Mouse (Mus musculus) frontal cortex, postnatal 36 days (tissue): ENCODE data around the gene 9930021J03Rik.

Experiments
- DNase-seq, 2 experiments: peaks; one replicate each; pipeline ENCODE4 v3.0.0; 2022; ENCODE audit warnings: low spot score in 2 of 2

9930021J03Rik gene

DNA sequence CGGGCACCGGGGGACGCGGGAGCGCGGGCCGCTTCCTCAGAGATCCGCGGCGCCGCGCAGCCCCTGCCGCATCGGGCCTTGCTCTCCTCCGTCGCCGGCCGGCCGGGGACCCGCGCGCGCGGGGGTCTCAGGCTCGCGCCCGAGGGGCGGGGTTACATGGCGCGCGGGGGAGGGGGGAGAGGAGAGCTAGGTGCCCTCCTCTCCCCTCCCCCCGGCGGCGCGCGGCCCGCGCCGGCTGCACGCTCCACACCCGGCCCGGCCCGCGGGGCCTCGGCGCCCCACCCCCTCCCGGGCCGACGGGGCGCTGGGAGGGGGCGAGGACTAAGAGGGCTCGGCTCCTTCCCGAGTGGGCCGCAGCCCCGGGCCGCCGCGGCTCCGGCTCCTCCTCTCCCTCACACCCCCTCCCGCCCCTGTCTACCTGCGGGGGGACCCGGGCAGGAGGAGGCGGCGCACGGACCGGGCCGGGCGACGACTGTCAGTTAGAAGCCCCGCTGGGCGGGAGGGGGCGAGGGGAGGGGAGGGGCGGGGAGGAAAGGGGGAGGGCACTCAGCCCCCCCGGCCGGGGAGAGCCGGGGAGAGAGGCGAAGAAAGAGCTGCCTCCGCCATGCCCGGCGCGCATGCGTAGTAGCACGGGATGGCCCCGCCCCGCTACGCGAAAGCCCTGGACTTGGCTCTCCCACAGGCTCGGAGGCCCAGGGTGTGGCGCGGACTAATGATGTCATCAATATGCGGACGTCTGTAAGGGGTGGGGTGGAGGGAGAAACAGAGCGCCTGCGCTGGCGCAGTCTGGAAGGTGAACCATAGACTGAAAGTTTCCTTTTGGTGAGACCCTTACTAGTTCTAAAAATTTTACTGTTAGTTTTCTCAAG, at the start of gene 9930021J03Rik:
TSS of gene 9930021J03Rik (minus strand) at position 73 of the 869 bp plus-strand sequence.
- DNase-seq, result peak; percentile 98 to 99

DNA sequence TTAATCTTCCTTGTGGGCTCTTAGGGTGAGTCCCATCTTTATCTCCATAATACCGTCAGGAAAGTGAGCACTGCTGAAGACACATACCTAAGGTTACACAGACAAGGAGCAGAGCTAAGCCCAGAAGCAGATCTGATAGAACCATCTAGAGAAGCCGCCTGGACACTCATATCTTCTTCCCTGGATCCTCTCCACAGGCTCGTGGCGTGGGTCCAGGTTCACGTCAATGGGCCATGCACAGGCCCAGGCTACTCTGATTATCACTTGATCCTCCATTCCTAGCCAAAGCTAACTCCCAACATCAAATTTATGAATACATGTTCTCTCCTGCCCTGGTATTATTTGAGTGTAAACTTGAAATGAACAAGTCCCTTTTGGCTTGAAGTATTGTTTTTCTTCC, 47.9 kb upstream of the 9930021J03Rik start:
- no peak for DNase-seq

DNA sequence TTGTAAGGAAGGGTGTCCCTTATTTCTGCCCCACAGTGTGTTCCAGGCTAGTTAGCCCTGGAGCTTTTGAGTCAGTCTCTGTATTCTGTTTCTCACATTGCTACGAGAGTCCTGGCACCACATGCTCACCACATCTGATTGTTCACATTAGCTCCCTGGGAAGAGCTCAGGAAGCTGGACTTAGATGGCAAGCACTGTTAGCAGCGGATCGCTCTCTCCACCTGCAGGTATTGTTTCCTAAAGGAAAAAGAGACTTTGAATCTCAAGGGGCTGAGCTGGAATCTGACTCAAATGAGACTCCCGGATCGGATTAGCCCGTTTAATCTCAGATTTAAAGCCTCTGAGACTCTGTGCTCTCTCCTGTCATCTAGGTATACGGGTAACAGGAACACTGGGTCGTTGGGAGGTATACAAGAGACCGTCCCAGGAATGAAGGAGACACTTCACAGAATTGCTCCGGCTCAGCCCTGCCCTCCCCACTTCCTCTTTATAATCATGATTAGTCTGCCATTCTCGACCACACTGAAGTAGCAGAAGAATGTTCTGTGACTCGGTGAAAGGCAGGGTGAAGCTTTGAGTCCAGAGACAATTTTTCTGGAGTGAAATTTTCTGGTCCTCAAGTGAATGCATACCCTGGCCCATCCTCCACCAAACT, 45.4 kb upstream of the 9930021J03Rik start:
- no peak for DNase-seq

DNA sequence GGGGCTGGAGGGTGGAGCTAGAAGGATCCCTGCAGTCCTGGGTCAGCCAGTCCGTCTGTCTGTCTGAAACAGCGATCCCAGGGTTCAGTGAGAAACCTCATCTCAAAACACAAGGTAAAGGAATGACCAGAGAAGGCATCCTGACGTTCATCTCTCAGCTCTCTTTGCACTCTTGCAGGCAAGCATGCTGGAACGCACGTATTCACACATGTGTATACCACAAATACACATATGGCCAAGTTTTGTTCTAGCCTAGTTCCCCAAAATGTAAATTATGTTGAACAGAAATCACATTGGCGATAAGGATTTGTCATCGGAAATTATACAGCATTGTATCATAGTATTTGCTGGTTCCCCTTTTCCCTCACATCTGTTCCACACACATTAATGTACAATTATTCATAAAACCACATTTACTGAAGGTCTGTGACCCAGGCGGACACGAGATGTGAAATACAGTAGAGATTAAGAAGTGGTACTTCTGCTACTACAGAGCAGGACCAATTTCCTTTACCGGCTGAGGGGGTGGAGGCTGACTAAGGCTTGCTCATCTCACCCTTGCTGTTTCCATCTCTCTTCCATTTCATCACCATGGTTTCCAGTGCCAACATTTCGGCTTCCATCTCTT, 44.2 kb upstream of the 9930021J03Rik start:
- DNase-seq, result no peak

DNA sequence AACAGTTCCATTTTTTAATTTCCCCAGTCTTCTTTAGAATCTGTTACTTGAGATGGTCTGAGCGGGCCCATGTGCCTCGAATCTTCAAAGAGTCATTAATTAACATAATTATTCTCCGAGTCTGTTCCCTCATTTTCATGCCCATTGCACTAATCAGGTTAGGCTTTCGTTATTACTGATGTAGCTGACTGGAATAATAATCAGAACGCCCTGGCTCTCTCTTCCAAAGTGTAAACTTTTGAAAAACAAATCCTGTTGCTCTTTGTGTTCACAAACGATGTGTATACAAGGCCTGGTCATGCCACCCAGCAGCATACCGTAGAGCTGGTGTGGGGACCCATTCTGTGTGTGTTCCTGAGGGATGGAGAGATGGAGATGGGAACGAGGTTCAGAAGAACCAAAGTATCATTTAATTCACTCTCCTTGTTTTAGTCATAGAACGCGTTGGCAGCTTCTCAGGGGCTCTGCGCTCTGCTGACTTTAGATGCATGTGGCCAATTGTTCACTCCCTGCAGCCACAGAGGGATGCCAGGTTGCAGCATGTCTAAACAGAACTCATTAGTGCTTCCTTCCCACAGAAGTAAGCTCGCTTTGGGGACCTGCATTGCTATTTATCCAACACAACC, 38.4 kb upstream of the 9930021J03Rik start:
- peak in 1 of 2 experiments; percentile 19 for DNase-seq

DNA sequence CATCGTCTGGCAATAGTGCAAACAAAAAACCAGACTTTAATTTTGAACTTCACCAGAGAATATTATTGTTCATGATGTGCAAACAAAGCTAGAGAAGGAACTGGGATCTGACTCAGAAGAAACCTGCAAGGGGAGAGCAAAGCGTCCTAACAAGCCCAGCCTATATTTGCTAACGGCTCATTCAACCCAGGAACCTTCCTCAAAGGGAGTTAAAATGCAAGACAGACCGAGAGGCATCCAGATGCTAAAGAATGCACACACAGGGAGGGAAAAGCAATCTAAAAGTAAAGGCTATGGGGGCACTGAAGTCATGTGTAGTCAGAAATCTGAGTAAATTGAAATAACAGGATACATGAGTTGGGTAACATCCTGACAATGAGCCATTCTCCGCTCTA, 37.8 kb upstream of the 9930021J03Rik start:
- no peak for DNase-seq

DNA sequence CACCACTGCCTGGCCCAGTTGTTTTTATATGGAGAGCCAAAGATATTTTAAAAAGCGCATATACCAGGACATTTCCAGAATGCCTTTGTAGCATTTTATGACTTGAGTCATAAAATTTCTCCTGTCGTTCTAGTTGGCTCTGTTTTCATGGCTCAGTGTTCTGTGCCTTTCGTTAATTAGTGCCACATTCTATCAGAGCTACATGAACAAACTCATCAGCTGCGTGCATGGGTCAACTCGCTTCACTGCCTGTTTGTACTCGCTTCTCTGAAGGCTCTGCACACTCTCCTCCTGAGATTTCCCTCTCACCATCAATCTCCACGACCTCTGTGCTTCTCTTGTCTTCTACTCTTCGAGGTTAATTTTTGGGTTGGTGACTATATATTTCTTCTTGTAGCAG, 37.2 kb upstream of the 9930021J03Rik start:
- DNase-seq, result no peak

DNA sequence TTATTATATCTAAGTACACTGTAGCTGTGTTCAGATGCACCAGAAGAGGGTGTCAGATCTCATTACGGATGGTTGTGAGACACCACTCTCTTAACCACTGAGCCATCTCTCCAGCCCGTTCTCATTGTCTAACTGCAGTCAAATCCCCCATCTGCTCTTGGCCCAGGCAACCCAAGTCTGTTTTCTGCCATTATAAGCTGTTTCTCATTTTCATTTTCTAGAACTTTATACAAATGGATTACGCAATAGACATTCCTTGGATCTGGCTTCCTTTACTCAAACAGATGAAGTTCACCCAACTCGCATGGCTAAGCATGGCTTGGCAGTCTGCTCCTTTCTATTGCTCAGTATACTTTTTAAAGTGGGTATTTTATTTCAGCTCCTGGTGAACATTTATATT, 34.9 kb upstream of the 9930021J03Rik start:
- DNase-seq, result no peak

DNA sequence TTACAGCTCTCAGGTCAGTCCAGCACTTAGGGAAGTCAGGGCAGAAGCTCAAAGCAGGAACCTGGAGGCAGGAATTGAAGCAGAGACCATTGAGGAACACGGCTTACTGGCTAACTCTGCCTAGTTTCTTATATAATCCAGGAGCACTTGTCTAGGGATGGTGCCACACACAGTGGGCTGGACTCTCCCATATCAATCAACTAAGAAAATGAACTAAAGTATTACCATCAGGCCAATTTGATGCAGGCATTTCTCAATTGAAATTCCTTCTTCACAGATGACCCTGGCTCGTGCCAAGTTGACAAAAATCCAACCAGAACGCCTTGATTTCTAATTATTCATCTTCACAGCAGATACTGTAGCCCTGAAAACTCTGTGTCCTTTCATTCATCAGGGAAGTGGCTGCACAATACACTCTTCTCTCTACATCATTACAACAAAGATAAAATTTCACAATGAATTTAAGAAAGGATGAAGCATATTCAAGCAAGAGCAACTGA, 32.9 kb upstream of the 9930021J03Rik start:
- no peak for DNase-seq

DNA sequence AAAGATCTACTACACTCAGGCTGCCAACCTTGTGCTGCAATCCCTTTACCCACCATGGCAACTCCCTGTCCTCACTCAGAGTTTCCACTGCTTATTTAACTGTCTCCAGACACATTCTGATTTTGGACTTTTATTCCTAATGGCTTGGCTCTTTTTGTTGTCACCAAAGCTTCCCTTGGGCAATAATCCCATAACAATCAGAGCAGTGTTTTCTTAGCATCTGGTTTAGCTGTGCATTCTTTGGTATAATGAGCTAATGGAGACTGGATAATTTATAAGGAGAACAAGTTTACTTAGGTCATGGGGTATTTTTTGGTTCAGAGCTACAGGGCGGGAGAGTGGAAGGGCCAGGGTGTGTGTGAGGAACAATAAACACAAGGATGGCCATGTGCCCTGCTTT, 32.4 kb upstream of the 9930021J03Rik start:
- no peak for DNase-seq

DNA sequence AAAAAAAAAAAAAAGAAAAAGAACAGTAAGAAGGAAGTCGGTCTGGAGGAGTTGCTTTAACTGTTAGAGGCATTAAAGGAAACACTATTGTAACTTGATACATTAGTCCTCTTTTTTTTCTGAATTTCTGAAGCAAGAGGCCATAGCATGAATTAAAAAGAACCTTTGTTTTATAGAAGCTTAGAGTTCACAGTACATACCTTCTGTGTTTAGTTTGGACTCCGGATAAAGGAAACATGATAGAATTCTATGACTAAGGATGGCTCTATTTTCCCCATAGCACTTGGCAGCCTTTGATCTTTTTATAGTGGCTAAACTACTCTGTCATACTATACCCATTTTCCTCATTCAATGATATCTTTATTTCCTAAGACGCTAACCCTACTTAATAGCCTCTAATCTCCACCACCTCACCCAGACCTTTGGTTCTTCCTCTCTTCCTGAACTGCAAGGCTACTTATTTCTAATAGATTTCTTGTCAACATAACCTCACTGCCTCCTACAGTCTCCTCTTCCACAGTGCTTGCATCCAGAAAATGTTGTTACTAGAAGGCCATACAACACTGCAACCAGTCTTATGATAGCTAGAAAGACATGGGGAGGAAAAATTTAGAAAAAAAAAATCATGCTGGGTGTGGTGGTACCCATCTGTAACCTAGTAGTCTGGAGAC, 29.7 kb upstream of the 9930021J03Rik start:
- no peak for DNase-seq

DNA sequence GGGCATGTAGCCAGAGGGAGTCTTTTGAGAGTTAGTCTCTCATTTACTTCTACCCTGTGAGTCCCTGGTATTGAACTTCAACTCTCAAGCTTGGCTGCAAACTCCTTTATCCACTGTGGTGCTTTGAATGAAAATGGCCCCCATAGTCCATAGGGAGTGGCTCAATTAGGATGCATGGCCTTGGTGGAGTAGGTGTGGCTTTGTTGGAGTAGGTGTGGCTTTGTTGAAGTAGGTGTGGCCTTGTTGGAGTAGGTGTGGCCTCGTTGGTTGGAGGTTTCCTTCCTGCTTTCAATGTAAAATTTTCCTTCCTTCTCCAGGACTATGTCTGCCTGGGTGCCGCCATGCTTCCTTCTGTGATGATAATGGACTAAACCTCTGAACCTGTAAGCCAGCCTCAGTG, 25.1 kb upstream of the 9930021J03Rik start:
- DNase-seq, result no peak

DNA sequence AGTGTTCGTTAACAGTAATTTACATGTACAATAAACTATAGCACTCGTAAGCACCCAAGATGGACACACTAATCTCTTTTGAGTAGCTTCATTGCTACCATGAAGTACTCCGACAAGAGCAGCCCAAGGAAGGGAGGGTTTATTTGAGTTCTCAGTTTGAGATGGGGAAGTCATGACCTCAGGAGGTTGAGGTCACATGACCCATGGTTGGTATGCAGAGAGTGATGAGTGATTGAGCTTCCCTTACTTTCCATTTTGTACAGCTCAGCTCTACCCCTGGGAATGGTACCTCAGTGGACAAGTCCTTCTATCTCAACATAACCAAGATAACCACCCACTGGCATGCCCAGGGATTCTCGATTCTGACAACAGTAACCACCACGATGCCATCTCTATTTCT, 22.8 kb upstream of the 9930021J03Rik start:
- no peak for DNase-seq

DNA sequence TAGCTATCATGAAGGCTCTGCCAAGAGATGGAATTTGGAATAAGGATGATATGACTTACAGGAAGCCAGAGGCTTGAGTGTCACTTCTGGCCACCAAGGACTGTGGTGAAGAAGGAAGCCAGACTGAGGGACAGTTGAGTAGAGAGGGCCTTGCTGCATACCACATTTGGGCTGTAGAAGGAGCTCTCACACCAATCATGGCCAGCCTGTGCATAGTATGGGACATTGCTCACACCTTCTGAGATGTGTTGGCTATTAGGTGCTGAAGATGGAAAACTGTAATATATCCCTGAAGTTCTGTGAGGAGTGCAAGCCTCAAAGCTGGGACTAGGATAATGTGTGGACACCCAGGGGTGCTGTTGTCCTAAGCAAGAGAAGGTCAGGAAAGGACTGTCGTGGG, 20.9 kb upstream of the 9930021J03Rik start:
- peak in 1 of 2 experiments; percentile 45 for DNase-seq

DNA sequence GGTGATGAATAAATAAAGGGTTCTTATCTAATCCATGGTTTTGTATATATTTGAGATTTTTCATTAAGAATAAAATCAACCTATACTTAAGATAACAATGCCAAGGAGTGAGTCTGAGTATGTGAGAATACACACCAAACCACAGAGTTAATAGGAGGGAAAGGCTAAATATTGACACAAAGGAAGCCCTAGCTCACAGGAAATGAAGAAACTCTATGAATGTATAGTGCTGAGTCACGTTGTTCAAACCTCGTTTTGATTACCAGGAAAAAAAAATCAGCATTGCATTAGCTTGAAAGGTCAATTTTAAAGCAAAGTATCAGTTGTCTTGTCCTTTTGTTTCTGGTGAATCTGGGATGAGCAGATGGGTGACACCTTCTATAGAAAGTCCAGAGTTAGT, 19.2 kb upstream of the 9930021J03Rik start:
- DNase-seq, result no peak

DNA sequence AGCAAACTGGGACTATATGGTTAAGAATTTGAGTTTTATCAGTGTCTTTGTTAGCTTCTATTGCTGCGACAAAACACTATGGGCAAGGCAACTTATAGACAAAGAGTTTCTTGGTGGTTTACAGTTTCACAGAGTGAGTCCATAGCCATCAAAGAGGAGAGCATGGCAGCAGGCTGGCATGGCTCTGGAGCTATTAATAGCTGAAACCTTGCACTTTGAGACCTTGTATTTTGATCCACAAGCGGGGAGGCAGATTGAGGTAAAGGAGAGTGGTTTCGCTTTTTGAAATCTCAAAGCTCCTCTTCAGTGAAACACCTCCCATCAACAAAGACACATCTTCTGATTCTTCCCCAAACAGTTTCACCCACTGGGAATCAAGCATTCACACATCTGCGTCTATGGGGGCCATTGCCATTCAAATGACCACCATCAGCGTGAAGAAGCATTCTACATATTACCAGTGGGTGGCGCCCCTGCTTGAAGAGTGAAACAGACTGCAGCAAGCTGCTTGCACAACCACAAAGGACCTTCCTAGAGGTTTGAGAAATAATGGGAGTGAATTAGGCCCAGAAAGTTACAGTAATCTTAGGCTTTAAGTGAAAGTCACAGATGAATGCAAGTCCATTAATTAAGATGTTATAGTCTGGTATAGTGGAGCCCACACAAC, 18.4 kb upstream of the 9930021J03Rik start:
- DNase-seq, result peak in 1 of 2 experiments; percentile 24

DNA sequence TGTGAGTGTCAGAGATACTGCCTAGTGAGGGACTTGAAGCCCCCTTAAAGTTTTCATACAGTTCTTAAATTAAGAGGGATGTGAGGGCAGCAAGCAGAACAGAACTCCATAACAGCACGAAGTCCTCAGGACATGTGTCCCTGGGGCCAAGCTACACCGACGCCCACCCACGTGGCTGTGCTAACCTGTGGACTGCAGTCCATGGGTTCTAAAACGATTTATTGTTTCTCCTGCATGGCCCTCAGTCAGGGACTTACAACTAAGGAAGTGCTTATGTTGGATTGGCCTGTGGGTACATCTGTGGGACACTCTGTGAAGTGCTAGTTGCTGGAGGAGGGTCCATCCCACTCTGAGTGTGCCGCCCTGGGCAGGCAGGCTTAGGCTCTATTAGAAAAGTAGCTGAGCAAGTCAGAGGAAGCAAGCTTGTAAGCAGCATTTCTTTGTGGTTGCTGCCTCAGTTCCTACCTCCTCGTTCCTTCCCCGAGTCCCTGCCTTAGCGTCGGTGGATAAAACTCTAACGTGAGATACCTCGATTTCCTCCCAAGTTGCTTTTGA, 17.7 kb upstream of the 9930021J03Rik start:
- no peak for DNase-seq

DNA sequence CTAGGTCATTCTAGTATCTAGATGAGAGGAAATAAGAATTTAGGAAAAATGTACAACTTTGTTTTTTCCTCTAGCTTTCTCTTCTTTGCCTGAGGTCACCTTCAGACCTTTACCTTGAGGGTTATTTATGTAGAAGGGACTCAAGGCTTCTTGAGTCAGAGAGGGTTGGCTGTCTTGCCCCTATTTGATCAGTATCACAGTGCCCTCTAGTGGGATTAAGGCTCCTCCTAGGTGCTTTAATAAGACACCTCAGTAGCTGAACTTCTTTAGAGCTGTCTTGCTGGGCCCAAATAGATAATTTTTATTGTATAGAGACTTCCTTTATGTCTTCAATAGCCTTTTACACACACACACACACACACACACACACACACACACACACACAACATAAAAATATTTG, 15.2 kb upstream of the 9930021J03Rik start:
- DNase-seq, result peak in 1 of 2 experiments; percentile 33

DNA sequence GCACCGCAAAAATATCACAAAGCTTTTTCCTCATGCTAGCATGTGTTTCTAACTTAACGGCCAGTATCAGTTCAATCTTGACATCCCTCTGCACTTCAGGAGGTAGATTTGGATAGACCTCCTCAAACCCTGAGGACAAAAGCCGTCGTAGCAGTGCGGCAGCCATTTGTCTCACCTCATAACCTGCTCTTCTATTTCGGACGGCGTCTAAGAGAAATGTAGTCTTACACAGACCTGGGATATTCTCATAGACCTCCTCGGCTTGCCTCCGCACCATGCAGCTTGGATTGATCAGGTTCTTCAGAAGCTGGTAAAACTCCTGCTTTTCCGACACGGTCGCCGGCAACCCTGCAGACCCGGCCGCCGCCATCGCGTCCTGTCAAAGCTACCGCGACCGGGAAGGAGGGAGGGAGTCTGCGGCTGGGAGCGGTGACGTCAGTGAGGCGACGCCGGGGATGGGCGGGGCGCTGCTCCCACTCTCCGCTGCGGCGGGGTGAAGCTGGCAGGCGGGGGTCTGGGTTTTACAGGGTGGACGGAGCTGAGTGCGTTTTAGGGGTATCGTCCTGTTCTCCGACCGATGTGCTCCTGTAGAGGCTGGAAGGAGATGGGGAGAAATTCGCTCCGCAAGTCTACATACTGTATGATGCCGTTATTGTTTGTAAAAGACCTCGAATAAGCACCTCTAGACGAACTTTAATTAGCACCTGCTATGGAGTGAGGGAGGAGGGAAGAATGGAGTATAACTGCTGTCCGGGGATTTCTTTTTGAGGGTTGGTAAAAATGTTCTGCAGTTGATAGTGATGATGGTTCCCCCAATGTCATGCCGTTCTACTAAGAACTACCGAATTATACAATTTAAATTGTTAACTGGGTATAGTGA, 7.0 kb upstream of the 9930021J03Rik start, which contains the start of gene Ranbp6:
TSS of gene Ranbp6 (minus strand) at position 394 of the 880 bp plus-strand sequence.
- DNase-seq, result peak; percentile 93 to 94
